Mouse (Mus musculus) heart, embryonic 12.5 days (tissue): ENCODE results near the gene Mycbpap. TPM values are rescaled to one million over a fixed set of nuclear protein-coding genes. Genes with fewer than 3 reads are reported as not detected.
A peak's percentile ranks its signal among the peaks of the same experiment; 100 is the strongest.

Source experiments
- ATAC-seq: fragments of 200-750 bp; cut with Nextera tagmentation; 2 replicates; pipeline ENCODE4 v1.8.0; 2017; ENCODE audit warnings: moderate TSS enrichment, moderate library complexity; ENCODE audit not compliant: insufficient number of reproducible peaks, low FRiP score
- H3K27ac ChIP-seq: fragments of 300-500 bp; sonication (generic); 2 replicates; pipeline ENCODE4 v1.5.1; 2016; ENCODE audit warnings: mild to moderate bottlenecking, moderate library complexity; ENCODE audit not compliant: poor library complexity, severe bottlenecking
- H3K27me3 ChIP-seq: fragments of 300-500 bp; sonication (generic); replicated peaks from 2 replicates; pipeline ENCODE4 v1.6.1; 2016; ENCODE audit warnings: mild to moderate bottlenecking, moderate library complexity
- H3K36me3 ChIP-seq: fragments of 300-500 bp; sonication (generic); 2 replicates; pipeline ENCODE4 v1.6.1; 2016; ENCODE audit warnings: mild to moderate bottlenecking, moderate library complexity
- H3K4me1 ChIP-seq: fragments of 300-500 bp; sonication (generic); replicated peaks from 2 replicates; pipeline ENCODE4 v1.6.1; 2016; ENCODE audit warnings: mild to moderate bottlenecking
- H3K4me2 ChIP-seq: fragments of 300-500 bp; sonication (generic); 2 replicates; pipeline ENCODE4 v1.6.1; 2016; ENCODE audit warnings: mild to moderate bottlenecking, moderate library complexity
- H3K4me3 ChIP-seq: fragments of 300-500 bp; sonication (generic); 2 replicates; pipeline ENCODE4 v1.5.1; 2016; ENCODE audit warnings: mild to moderate bottlenecking
- H3K9ac ChIP-seq: fragments of 300-500 bp; sonication (generic); 2 replicates; pipeline ENCODE4 v1.6.1; 2016; ENCODE audit warnings: mild to moderate bottlenecking, moderate library complexity
- H3K9me3 ChIP-seq: fragments of 300-500 bp; sonication (generic); replicated peaks from 2 replicates; pipeline ENCODE4 v1.6.1; 2016; ENCODE audit warnings: mild to moderate bottlenecking, moderate library complexity
- WGBS: fragments of 180-500 bp; shearing (Covaris S2); methylation state at CpG from one replicate; pipeline ENCODE4 v1.1.7; 2016; 5-methylcytosine and 5-hydroxymethylcytosine counted together
- polyA plus RNA-seq: library from polyadenylated mRNA; unstranded; fragments of >200 nt; fragmentation: Nextera tagmentation; extraction: Ambion mirVana; gene quantifications from 2 replicates; pipeline ENCODE4 v1.2.1, GENCODE M21; 2016

Gene Mycbpap
- polyA plus RNA-seq, 1 experiment from 2014 or later, result 9.1 TPM

DNA sequence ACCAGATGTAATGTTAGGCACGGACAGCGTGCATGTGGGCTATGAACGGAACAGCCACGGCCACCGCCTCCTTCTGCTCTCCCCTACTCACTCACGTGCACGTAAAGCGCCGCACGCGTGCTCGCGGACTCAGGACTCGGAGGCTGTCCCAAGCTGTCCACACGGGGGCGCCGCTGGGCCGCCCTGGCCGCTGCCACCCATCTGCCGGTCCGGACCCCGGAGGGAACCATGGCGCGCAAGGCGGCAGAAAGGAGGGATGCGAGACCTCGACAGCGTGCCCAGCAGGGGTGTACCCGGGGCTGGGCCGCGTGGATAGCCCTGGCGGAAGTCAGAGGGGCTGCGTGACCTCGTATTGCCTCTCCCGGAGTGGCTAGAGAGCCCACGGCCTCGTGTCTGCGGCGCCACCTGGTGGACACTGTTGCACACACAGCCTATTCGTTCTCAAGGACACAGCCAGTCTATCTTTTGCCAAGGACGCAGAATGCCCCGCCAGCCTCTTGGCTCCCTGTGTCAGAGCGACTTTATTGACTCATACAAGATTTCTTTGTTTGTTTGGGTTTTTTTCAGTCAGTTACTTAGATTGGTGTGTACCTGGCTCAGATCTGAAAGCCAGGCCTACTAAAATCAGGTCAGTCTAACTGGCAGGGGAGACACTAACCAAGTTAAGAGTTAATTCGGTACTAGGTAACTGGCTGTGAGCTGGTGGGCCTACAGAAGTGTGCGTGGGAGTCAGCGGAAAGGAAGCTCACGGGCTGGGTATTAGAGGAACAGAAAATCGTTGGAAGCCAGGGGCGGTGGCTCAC is 27.5 kb upstream of the Mycbpap start, which contains the start of gene Rsad1:
Gene Rsad1, minus strand, starts transcription at position 368 of the 803 bp plus-strand sequence.
- peak within 1 kb of the TSS; percentile 75 for H3K9ac ChIP-seq
- WGBS, result 4% methylated on average over 48 of the region's 49 CpGs
- H3K36me3 ChIP-seq, result peaks cover 3% of the 10 kb centered on the region
- peak within 1 kb of the TSS; percentile 75 for H3K27ac ChIP-seq
- H3K4me2 ChIP-seq, result peak within 1 kb of the TSS; percentile 90
- 0 out of 2 replicates have a peak, but pooled peaks cover 3% of the 10 kb centered on the region for H3K9me3 ChIP-seq
- no peaks in the 10 kb centered on the region for H3K27me3 ChIP-seq
- H3K4me1 ChIP-seq, result peaks cover 20% of the 10 kb centered on the region
- H3K4me3 ChIP-seq, result peak within 1 kb of the TSS; percentile 62
- ATAC-seq, result peak; percentile 82

DNA sequence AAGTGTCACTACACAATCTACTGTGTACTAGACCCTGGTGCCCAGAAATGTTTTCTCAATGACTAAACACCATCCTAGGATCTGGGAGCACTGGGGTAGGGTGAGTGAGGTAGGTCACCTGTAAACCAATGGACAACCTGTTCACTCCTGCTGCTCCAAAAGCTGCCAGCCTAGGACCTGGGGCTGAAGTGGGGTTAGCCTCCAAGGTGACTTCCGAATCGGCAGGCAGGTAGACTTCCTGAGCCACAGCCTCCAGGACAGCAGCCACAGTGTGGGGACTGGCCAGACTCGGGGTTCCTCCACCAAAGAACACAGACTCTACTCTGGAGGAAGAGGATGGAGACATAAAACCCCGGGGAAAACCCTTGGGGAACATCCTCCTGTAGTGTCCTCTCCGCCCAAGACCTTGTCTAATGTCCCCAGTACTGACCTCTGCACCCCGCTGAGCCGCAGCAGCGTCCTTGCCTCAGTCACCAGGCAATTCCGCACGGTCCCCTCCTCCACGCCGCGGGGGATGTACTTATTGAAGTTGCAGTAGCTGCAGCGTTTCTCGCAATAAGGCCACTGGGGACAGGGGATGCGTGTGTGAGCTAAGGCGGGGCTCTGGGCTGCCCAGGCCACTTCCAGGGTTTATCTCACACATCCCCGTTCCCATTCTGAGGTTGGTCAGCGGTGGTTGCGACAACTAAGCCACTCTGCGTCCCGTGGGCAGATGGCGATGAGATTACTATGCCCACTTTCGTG is 26.7 kb upstream of the Mycbpap start:
- WGBS, result 12% methylated on average over 24 of the region's 24 CpGs
- ATAC-seq, result no peak; the same call in 1 of the 2 replicates

DNA sequence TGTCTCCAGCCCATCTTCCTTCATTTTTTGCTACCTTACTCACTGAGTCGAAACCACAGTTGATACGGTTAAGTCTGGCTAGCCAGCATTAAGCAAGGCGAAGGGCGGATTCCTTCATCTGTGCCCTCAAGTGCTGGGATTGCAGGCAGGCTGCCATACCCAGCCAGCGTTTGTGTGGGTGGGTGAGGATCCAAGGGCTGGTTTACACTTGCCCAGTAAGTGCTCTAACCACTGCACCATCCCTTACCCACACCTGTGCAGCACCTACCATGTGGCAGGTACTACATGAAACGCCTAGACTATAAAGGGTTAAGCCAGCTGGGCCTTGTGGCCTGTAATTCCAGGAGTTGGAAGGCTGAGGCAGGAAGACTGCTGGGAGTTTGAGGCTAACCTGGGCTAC is 25.7 kb upstream of the Mycbpap start:
- 93% methylated on average over 6 of the region's 6 CpGs for WGBS
- Histone ChIP-seq H3K4me1 (peaks cover 20% of the 10 kb centered on the region), H3K27ac (no peak overlapping the region), H3K4me3 (no peak overlapping the region), H3K27me3 (no peaks in the 10 kb centered on the region), H3K9me3 (0 out of 2 replicates have a peak, but pooled peaks cover 3% of the 10 kb centered on the region), H3K4me2 (no peak overlapping the region), H3K9ac (no peak overlapping the region), H3K36me3 (peaks cover 11% of the 10 kb centered on the region)
- no peak for ATAC-seq

More for the DNA sequence above, 26.7 kb upstream of the Mycbpap start:
- Histone ChIP-seq H3K9me3 (0 out of 2 replicates have a peak, but pooled peaks cover 3% of the 10 kb centered on the region), H3K27ac (no peak overlapping the region), H3K36me3 (peaks cover 5% of the 10 kb centered on the region), H3K9ac (peak overlapping the region; percentile 75), H3K4me2 (peak overlapping the region; percentile 90), H3K27me3 (no peaks in the 10 kb centered on the region), H3K4me1 (peaks cover 20% of the 10 kb centered on the region), H3K4me3 (peak overlapping the region; percentile 62)

GRCm38 (mm10) chr11:94546381-94546780 is 24.8 kb upstream of the Mycbpap start:
- WGBS, result 89% methylated on average over 5 of the region's 5 CpGs
- peaks cover 20% of the 10 kb centered on the region for H3K4me1 ChIP-seq
- no peak overlapping the region for H3K27ac ChIP-seq
- H3K27me3 ChIP-seq, result no peaks in the 10 kb centered on the region
- no peak overlapping the region for H3K4me2 ChIP-seq
- no peak overlapping the region for H3K9ac ChIP-seq
- 0 out of 2 replicates have a peak, but pooled peaks cover 2% of the 10 kb centered on the region for H3K9me3 ChIP-seq
- H3K36me3 ChIP-seq, result peaks cover 8% of the 10 kb centered on the region
- H3K4me3 ChIP-seq, result no peak overlapping the region
- ATAC-seq, result no peak

GRCm38 (mm10) chr11:94544422-94544821 is 22.9 kb upstream of the Mycbpap start:
- no peak for ATAC-seq

DNA sequence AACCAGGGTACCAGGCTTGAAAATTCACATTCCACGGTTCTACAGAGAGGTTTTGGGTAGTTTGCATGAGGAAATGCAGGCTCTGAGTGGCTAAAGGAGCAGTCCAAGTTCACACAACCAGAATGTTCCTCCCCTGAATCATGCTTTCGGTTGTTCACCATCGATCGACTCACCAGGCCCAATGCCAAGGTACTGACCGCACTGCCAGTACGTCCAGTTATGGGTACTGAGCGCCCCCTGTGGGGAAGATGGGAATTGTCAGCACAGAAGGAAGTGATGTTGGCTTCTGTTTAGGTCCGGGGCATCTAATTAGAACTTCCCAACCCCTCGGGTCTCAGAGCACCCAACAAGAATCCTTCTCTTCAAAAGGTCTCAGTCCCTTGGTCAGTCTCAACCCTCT is 22.4 kb upstream of the Mycbpap start:
- Histone ChIP-seq H3K4me2 (peak overlapping the region; percentile 60), H3K27me3 (no peaks in the 10 kb centered on the region), H3K4me1 (peaks cover 16% of the 10 kb centered on the region), H3K27ac (no peak overlapping the region), H3K36me3 (peaks cover 8% of the 10 kb centered on the region), H3K4me3 (0 out of 2 replicates have a peak overlapping the region, but pooled peaks have one; percentile 9), H3K9ac (no peak overlapping the region), H3K9me3 (no peaks in the 10 kb centered on the region)
- no peak for ATAC-seq
- whole genome bisulfite sequencing, result 34% methylated on average over 9 of the region's 9 CpGs

More at GRCm38 (mm10) chr11:94544422-94544821, 22.9 kb upstream of the Mycbpap start:
- Histone ChIP-seq H3K27me3 (no peaks in the 10 kb centered on the region), H3K4me1 (peaks cover 18% of the 10 kb centered on the region), H3K27ac (no peak overlapping the region), H3K9ac (peak overlapping the region; percentile 43; the same call in 1 of the 2 replicates), H3K36me3 (peaks cover 8% of the 10 kb centered on the region), H3K4me2 (peak overlapping the region; percentile 60), H3K9me3 (no peaks in the 10 kb centered on the region), H3K4me3 (0 out of 2 replicates have a peak overlapping the region, but pooled peaks have one; percentile 9)
- 50% methylated on average over 18 of the region's 18 CpGs for WGBS

DNA sequence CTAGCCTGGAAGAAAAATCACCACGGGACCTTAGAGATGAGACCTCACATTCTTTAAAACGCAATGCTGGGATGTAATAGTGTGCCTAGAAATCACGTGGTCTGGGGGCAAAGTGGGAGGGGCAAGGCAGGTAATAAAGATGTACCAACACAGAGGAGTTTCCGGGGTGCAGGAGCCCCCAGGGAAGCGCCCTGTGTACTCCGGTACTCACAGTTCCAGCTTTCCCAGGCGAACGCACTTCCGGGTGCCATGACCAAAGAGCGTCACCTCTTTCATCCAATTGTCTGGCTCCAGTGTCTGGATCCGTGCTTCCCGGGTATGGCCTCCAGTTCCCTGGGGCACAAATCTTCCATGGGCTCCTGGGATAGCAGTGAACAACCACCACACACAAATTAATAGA is 21.8 kb upstream of the Mycbpap start:
- no peak overlapping the region for H3K4me2 ChIP-seq
- H3K9ac ChIP-seq, result no peak overlapping the region
- no peak for ATAC-seq
- H3K4me1 ChIP-seq, result peaks cover 14% of the 10 kb centered on the region
- no peak overlapping the region for H3K4me3 ChIP-seq
- H3K27ac ChIP-seq, result no peak overlapping the region
- H3K9me3 ChIP-seq, result no peaks in the 10 kb centered on the region
- 87% methylated on average over 12 of the region's 12 CpGs for whole genome bisulfite sequencing
- peaks cover 8% of the 10 kb centered on the region for H3K36me3 ChIP-seq
- no peaks in the 10 kb centered on the region for H3K27me3 ChIP-seq

DNA sequence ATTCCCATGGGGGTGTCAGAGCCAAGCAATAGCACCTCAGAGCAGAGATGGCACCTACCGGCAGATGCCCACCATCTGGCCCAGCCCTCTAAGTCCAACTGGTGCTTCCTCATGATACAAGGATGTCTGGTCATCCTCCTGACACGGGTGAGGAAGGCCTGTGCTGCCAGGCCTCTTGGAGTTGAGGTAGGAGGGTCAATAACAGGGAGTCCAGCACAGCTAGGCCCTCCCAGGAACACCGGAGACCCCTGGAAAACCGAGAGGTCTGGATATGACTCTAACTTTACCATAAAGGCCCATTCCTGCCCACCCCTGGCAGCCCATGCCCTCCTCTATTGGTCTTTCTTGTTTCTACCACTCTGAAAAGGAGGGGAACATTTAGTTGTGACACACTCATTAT is 20.9 kb upstream of the Mycbpap start:
- peaks cover 8% of the 10 kb centered on the region for H3K36me3 ChIP-seq
- H3K27ac ChIP-seq, result no peak overlapping the region
- H3K4me2 ChIP-seq, result no peak overlapping the region
- no peak overlapping the region for H3K4me3 ChIP-seq
- no peak overlapping the region for H3K9ac ChIP-seq
- H3K9me3 ChIP-seq, result no peaks in the 10 kb centered on the region
- no peak for ATAC-seq
- peaks cover 9% of the 10 kb centered on the region for H3K4me1 ChIP-seq
- H3K27me3 ChIP-seq, result no peaks in the 10 kb centered on the region
- WGBS, result 84% methylated on average over 4 of the region's 4 CpGs

DNA sequence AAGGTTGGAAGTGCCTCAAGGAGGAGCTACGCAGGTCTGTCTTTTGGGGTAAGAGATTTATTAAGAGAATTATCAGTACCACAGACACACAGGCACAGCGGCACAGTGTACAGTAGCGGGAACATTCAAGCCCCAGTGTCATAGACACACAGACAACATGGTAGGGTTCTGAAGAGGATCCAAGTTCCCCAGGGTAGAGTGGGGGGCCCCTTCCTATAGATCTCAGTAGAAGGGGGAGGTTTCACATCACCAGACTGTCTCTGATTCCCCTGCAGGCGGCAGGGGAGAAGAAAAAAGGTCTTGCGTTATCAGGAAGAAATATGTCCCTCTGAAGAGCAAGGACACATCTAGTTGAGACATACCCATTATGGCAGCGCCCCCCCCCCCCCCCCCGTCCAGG is 18.2 kb upstream of the Mycbpap start:
- no peak overlapping the region for H3K4me2 ChIP-seq
- no peak overlapping the region for H3K27ac ChIP-seq
- H3K4me3 ChIP-seq, result no peak overlapping the region
- peaks cover 8% of the 10 kb centered on the region for H3K36me3 ChIP-seq
- no peak overlapping the region for H3K9ac ChIP-seq
- 0 out of 2 replicates have a peak, but pooled peaks cover under 1% of the 10 kb centered on the region for H3K9me3 ChIP-seq
- H3K27me3 ChIP-seq, result no peaks in the 10 kb centered on the region
- no peak for ATAC-seq
- H3K4me1 ChIP-seq, result peaks cover 7% of the 10 kb centered on the region
- WGBS, result 74% methylated on average over 7 of the region's 7 CpGs

- Histone ChIP-seq H3K4me2 (no peak overlapping the region), H3K27ac (no peak overlapping the region), H3K9ac (no peak overlapping the region), H3K4me3 (no peak overlapping the region), H3K9me3 (0 out of 2 replicates have a peak, but pooled peaks cover 4% of the 10 kb centered on the region), H3K36me3 (peaks cover 8% of the 10 kb centered on the region), H3K27me3 (no peaks in the 10 kb centered on the region), H3K4me1 (no peaks in the 10 kb centered on the region)
- 49% methylated on average over 8 of the region's 8 CpGs for WGBS
- ATAC-seq, result no peak
Measured at GRCm38 (mm10) chr11:94538733-94539292, 17.3 kb upstream of the Mycbpap start.

DNA sequence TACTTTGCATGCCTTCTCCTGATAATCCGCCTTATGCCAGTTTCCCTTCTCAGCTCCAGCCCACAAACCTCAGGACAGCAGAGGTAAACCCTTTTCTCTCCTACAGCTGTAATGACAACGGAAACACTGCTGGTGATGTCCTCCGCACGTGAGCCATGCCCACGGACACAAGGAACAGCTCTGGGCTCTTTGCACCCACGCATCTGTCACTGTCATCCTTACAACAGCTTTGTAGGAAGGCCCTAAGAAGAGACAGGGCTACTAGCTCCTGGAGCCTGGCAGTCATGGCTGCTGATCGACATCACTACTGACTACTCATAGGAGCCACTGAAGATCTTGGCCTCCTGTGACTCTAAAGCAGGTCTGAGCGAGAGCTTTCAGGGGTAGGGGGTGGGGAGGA is 11.6 kb upstream of the Mycbpap start:
- no peak overlapping the region for H3K4me3 ChIP-seq
- no peak overlapping the region for H3K9ac ChIP-seq
- H3K4me1 ChIP-seq, result no peaks in the 10 kb centered on the region
- H3K27ac ChIP-seq, result no peak overlapping the region
- H3K36me3 ChIP-seq, result no peaks in the 10 kb centered on the region
- no peaks in the 10 kb centered on the region for H3K27me3 ChIP-seq
- H3K4me2 ChIP-seq, result no peak overlapping the region
- ATAC-seq, result no peak
- 0 out of 2 replicates have a peak, but pooled peaks cover 4% of the 10 kb centered on the region for H3K9me3 ChIP-seq
- 77% methylated on average over 8 of the region's 8 CpGs for WGBS
